Mouse (Mus musculus) heart, embryonic 10.5 days (tissue): ENCODE data around the gene Wfikkn1. TPM values are rescaled to one million over a fixed set of nuclear protein-coding genes. Genes with fewer than 3 reads are reported as not detected.
"Not testable (repeated sequence)": the region's sequence is repeated elsewhere in the genome, so short reads cannot be mapped to it uniquely, and the experiment has no call there.

ENCODE experiments used
- DNase-seq: peaks from one replicate; pipeline ENCODE4 v3.0.0-alpha.2; 2017; ENCODE audit warnings: low spot score
- H3K27ac ChIP-seq: fragments of 300-500 bp; sonication (generic); 2 replicates; pipeline ENCODE4 v1.5.1; 2016; ENCODE audit warnings: mild to moderate bottlenecking
- H3K27me3 ChIP-seq: fragments of 300-500 bp; sonication (generic); 2 replicates; pipeline ENCODE4 v1.6.1; 2016; ENCODE audit warnings: mild to moderate bottlenecking; ENCODE audit not compliant: poor library complexity, insufficient read depth, severe bottlenecking
- H3K36me3 ChIP-seq: fragments of 300-500 bp; sonication (generic); 2 replicates; pipeline ENCODE4 v1.6.1; 2016; ENCODE audit warnings: mild to moderate bottlenecking, moderate library complexity
- H3K4me1 ChIP-seq: fragments of 300-500 bp; sonication (generic); 2 replicates; pipeline ENCODE4 v1.6.1; 2016; ENCODE audit warnings: mild to moderate bottlenecking
- H3K4me3 ChIP-seq: fragments of 300-500 bp; sonication (generic); 2 replicates; pipeline ENCODE4 v1.5.1; 2016; ENCODE audit warnings: mild to moderate bottlenecking, moderate library complexity
- H3K9me3 ChIP-seq: fragments of 300-500 bp; sonication (generic); 2 replicates; pipeline ENCODE4 v1.6.1; 2016; ENCODE audit warnings: mild to moderate bottlenecking, moderate library complexity
- WGBS: fragments of 180-500 bp; shearing (Covaris S2); methylation state at CpG from one replicate; pipeline ENCODE4 v1.1.7; 2016; 5-methylcytosine and 5-hydroxymethylcytosine counted together
- polyA plus RNA-seq: library from polyadenylated mRNA; unstranded; fragments of >200 nt; fragmentation: Nextera tagmentation; extraction: Ambion mirVana; gene quantifications from 2 replicates; pipeline ENCODE4 v1.2.1, GENCODE M21; 2016

Wfikkn1 gene
- polyA plus RNA-seq, 1 experiment from 2014 or later = 3.8 TPM

DNA sequence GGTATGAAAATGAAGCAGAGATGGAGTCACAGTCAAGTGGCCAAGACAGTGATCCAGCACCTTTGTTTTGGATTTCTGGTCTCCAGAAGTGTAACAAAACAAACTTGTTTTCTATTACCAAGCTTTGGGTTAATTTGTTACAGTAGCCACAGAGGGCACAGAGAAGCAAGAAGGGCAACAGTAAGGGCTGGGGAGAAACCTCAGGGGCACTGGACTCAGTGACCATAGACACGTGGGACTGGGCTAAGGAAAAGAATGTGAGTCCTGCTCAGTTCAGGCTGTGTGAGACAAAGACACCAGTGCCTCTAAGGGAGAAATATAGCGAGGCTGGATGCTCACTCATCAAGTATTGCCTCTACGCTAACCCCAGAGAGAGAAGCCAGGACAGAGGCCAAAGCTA, 8.0 kb downstream of the Wfikkn1 start:
- 71% methylated on average over 3 of the region's 3 CpGs for WGBS
- DNase-seq = no peak
- Histone ChIP-seq H3K9me3 (no peaks in the 10 kb centered on the region), H3K27me3 (no peaks in the 10 kb centered on the region), H3K36me3 (peaks cover 3% of the 10 kb centered on the region), H3K4me1 (peaks cover 45% of the 10 kb centered on the region), H3K4me3 (no peak overlapping the region), H3K27ac (no peak overlapping the region)

DNA sequence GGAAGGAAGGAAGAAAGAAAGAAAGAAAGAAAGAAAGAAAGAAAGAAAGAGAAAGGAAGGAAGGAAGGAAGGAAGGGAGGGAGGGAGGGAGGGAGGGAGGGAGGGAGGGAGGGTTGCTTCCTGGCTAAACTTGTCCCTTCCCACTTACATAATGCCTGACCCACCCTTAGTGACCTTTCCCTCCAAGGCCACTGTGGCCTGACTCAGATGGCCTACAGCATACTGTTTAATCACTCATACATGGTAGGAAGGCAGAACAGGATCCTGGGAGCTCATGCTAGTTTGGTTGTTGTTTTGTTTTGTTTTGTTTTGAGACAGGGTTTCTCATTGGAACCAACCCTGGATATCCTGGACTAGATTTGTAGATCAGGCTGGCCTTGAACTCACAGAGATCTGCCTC, 9.1 kb downstream of the Wfikkn1 start:
- peaks cover 47% of the 10 kb centered on the region for H3K4me1 ChIP-seq
- H3K4me3 ChIP-seq, H3K27ac ChIP-seq, H3K36me3 ChIP-seq, H3K27me3 ChIP-seq, DNase-seq, H3K9me3 ChIP-seq: not testable (repeated sequence)

DNA sequence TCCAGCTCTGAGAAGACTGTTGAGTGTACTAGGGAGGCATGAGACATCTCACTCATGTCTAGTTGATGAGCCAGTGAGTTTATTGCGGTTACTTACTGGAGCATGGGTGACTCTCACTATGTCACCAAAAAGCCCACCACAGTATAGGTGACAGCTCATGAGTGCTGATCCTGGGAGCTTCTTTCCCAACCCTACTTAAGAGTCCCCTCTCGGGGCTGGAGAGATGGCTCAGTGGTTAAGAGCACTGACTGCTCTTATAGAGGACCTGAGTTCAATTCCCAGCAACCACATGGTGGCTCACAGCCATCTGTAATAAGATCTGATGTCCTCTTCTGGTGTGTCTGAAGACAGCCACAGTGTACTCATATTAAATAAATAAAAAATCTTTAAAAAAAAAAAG, 10.7 kb downstream of the Wfikkn1 start:
- Histone ChIP-seq H3K27me3 (no peaks in the 10 kb centered on the region), H3K4me1 (peaks cover 47% of the 10 kb centered on the region)
- WGBS = 82% methylated on average over 2 of the region's 2 CpGs

DNA sequence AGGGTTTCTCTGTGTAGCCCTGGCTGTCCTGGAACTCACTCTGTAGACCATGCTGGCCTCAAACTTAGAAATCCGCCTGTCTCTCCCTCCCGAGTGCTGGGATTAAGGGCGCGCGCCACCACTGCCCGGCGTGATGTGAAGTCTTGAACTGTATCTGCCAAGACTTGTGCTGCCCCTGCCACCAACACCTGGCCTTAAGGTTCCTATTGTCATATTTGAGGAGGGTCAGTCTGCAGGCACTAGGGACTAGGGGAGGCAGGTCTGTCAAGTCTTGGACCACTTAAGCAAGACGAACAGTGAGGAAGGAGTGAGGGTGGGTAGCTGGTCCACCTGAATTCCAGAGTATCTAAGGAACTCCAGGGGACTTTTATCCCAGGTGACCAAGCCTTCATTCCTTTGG, 11.2 kb downstream of the Wfikkn1 start:
- H3K36me3 ChIP-seq = peaks cover 21% of the 10 kb centered on the region
- no peaks in the 10 kb centered on the region for H3K27me3 ChIP-seq
- no peak overlapping the region for H3K4me3 ChIP-seq
- H3K27ac ChIP-seq = no peak overlapping the region
- H3K4me1 ChIP-seq = peaks cover 45% of the 10 kb centered on the region
- no peak for DNase-seq
- no peaks in the 10 kb centered on the region for H3K9me3 ChIP-seq
- 86% methylated on average over 8 of the region's 8 CpGs for WGBS

More for the DNA sequence above, 10.7 kb downstream of the Wfikkn1 start:
- Histone ChIP-seq H3K27ac (no peak overlapping the region), H3K4me3 (no peak overlapping the region), H3K36me3 (peaks cover 16% of the 10 kb centered on the region), H3K9me3 (no peaks in the 10 kb centered on the region)
- no peak for DNase-seq

GRCm38 (mm10) chr17:25868601-25869191, 12.0 kb downstream of the Wfikkn1 start, which contains the start of gene Mcrip2:
TSS of gene Mcrip2 (minus strand) at chr17:25868764.
- Histone ChIP-seq H3K27ac (peak within 1 kb of the TSS; percentile 92), H3K9me3 (no peaks in the 10 kb centered on the region), H3K4me1 (peaks cover 38% of the 10 kb centered on the region), H3K27me3 (no peaks in the 10 kb centered on the region), H3K36me3 (peaks cover 29% of the 10 kb centered on the region), H3K4me3 (peak within 1 kb of the TSS; percentile 79)
- WGBS = under 1% methylated on average over 24 of the region's 24 CpGs
- DNase-seq = peak; percentile 93

GRCm38 (mm10) chr17:25867836-25868600, 12.6 kb downstream of the Wfikkn1 start:
- H3K9me3 ChIP-seq = no peaks in the 10 kb centered on the region
- under 1% methylated on average over 42 of the region's 42 CpGs for WGBS
- H3K27ac ChIP-seq = peak overlapping the region; percentile 92
- peak; percentile 89 for DNase-seq
- peaks cover 38% of the 10 kb centered on the region for H3K4me1 ChIP-seq
- peaks cover 34% of the 10 kb centered on the region for H3K36me3 ChIP-seq
- H3K27me3 ChIP-seq = no peaks in the 10 kb centered on the region
- H3K4me3 ChIP-seq = peak overlapping the region; percentile 79

DNA sequence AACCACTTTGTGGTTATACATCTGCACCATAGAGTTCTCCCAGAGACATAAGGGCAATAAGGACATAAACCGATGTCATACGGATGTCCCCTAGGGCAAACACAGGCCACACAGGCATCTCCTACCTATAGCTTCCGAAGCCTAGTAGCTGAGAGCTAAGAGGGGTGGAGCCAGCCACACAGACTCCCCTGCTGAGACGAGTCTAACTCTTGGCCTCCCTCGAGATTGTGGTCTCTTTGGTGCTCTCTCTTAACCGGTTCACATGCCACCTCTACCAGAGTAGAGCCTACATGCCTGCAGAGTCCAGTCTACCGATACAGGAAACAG, 13.2 kb downstream of the Wfikkn1 start:
- Histone ChIP-seq H3K27me3 (no peaks in the 10 kb centered on the region), H3K36me3 (peaks cover 36% of the 10 kb centered on the region), H3K4me3 (peak overlapping the region; percentile 79), H3K9me3 (no peaks in the 10 kb centered on the region), H3K4me1 (peaks cover 38% of the 10 kb centered on the region), H3K27ac (peak overlapping the region; percentile 92)
- no peak for DNase-seq
- WGBS = 12% methylated on average over 7 of the region's 7 CpGs

GRCm38 (mm10) chr17:25866172-25866571, 14.5 kb downstream of the Wfikkn1 start:
- peaks cover 36% of the 10 kb centered on the region for H3K36me3 ChIP-seq
- 92% methylated on average over 3 of the region's 3 CpGs for WGBS
- DNase-seq = no peak
- peak overlapping the region; percentile 28; the same call in 1 of the 2 replicates for H3K4me3 ChIP-seq
- no peaks in the 10 kb centered on the region for H3K9me3 ChIP-seq
- H3K27me3 ChIP-seq = no peaks in the 10 kb centered on the region
- no peak overlapping the region for H3K27ac ChIP-seq
- peaks cover 49% of the 10 kb centered on the region for H3K4me1 ChIP-seq

- no peak for DNase-seq
- H3K36me3 ChIP-seq = peaks cover 36% of the 10 kb centered on the region
- no peaks in the 10 kb centered on the region for H3K27me3 ChIP-seq
- H3K27ac ChIP-seq = 0 out of 2 replicates have a peak overlapping the region, but pooled peaks have one; percentile 6
- WGBS = 87% methylated on average over 11 of the region's 11 CpGs
- no peaks in the 10 kb centered on the region for H3K9me3 ChIP-seq
- H3K4me3 ChIP-seq = 0 out of 2 replicates have a peak overlapping the region, but pooled peaks have one; percentile 1
- peaks cover 57% of the 10 kb centered on the region for H3K4me1 ChIP-seq
Observed at GRCm38 (mm10) chr17:25865288-25865687, 15.4 kb downstream of the Wfikkn1 start.

- H3K4me1 ChIP-seq = peaks cover 64% of the 10 kb centered on the region
- H3K27me3 ChIP-seq = no peaks in the 10 kb centered on the region
- no peak overlapping the region for H3K27ac ChIP-seq
- 92% methylated on average over 14 of the region's 14 CpGs for WGBS
- H3K4me3 ChIP-seq = no peak overlapping the region
- no peaks in the 10 kb centered on the region for H3K9me3 ChIP-seq
- no peak for DNase-seq
- H3K36me3 ChIP-seq = peaks cover 36% of the 10 kb centered on the region
Observed at GRCm38 (mm10) chr17:25864311-25864710, 16.3 kb downstream of the Wfikkn1 start.

- Histone ChIP-seq H3K4me3 (no peak overlapping the region), H3K36me3 (peaks cover 36% of the 10 kb centered on the region), H3K27me3 (no peaks in the 10 kb centered on the region), H3K4me1 (peaks cover 58% of the 10 kb centered on the region), H3K9me3 (no peaks in the 10 kb centered on the region), H3K27ac (no peak overlapping the region)
- no peak for DNase-seq
- 88% methylated on average over 6 of the region's 6 CpGs for WGBS
Observed at GRCm38 (mm10) chr17:25863681-25864080, 17.0 kb downstream of the Wfikkn1 start.

DNA sequence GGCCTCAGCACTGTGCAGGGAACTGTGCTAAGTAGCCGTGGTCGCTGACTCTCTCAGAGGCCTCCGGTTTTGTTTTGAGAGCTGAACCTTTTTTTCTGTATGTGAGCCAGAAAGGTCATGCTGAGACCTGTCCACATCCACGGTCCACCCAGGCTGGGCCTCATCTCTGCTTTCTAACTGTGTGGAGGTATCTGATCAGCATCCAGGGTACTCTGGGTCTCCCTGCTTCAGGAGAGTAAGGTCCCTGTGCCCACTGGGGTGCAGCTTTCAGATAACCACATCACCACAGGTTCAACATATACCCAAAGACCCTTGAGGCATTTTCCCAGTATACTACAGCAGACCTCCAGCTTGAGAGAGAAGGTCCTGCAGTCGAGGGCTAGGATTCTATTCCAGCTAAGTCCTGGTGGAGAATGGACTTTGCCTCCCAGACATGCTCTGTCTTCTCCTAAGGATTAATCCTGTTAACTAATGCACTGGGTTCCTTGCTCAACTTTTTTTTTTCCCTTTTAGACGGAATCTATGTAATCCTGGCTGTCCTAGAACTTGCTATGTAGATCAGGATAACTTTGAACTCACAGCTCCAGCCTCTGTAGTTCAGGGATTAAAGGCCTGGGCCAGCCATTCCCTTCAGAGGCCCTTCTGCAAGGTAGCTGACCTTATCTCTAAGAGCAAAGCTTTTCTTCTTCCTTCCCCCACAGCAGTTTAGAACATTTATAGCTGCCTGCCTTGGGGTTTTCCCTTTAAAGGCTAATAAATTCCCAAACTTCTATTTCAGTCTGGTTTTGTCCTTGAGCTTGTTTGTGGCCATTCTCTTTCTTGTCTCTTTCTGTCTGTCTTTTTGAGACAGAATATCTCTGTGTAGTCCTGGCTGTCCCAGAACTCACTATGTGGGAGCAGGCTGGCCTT, 18.7 kb downstream of the Wfikkn1 start:
- Histone ChIP-seq H3K4me3 (peak overlapping the region; percentile 76), H3K36me3 (peaks cover 38% of the 10 kb centered on the region), H3K27ac (peak overlapping the region; percentile 92), H3K27me3 (no peaks in the 10 kb centered on the region), H3K4me1 (peaks cover 41% of the 10 kb centered on the region), H3K9me3 (no peaks in the 10 kb centered on the region)
- 13% methylated on average over 6 of the region's 6 CpGs for WGBS
- DNase-seq = no peak
